Mouse (Mus musculus) liver, embryonic 14.5 days (tissue): ENCODE measurements at regions not wholly inside any gene's neighbourhood (a gene's known extent, or its start where the extent isn't known, plus 50 kb on each side); places are given as distances from the start of the nearest gene placed in this dataset.

Experiments
- CTCF ChIP-seq: IDR thresholded peaks from 2 replicates; pipeline ENCODE4 v1.5.1; 2016; ENCODE audit warnings: antibody characterized with exemption, low read depth, control low read depth
- EP300 ChIP-seq: IDR thresholded peaks from 2 replicates; pipeline ENCODE4 v1.6.1; 2016; ENCODE audit warnings: antibody characterized with exemption, low read depth

DNA sequence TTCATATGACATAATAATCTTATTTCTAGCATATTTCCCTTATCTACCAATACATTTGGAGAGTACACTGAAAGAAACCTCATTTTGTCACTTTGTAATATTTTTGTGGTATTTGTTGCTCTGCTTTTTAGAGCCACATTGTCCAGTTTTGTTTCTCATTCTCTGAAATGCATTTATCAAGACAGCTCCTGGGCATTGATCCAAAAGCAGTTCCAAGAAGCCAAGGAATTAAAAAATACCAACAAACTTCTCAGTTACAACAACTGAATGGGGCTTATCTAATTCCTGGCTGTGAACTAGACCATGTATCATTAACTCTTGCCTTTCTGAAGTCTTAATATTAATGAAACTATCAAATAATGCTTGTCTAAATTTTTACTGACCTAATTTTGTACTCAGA, 76.3 kb downstream of the Ccdc71l start:
- TF ChIP-seq CTCF: no peak
- TF ChIP-seq EP300: no peak
